Mouse (Mus musculus) liver, adult 2 months (tissue): ENCODE measurements around the gene Efna4. TPM values are rescaled to one million over a fixed set of nuclear protein-coding genes. Genes with fewer than 3 reads are reported as not detected.

ENCODE experiments used
- DNase-seq: peaks from one replicate; pipeline ENCODE4 v3.0.0-alpha.2; 2011; ENCODE audit warnings: low read depth, low spot score; ENCODE audit errors: extremely low read depth
- H3K27ac ChIP-seq: fragments of 200-500 bp; replicated peaks from 2 replicates; pipeline ENCODE4 v1.5.1; 2012; ENCODE audit warnings: low read depth, mild to moderate bottlenecking, control low read depth, inconsistent platforms, low read length; ENCODE audit not compliant: insufficient read depth
- H3K27me3 ChIP-seq: fragments of 200-500 bp; 2 replicates; pipeline ENCODE4 v1.6.1; 2012; ENCODE audit warnings: mild to moderate bottlenecking, moderate library complexity, low read length, inconsistent platforms; ENCODE audit not compliant: control insufficient read depth, insufficient read depth
- H3K36me3 ChIP-seq: fragments of 200-500 bp; 2 replicates; pipeline ENCODE4 v1.6.1; 2012; ENCODE audit warnings: low read length, inconsistent platforms; ENCODE audit not compliant: control insufficient read depth, insufficient read depth
- H3K4me1 ChIP-seq: fragments of 200-500 bp; 2 replicates; pipeline ENCODE4 v1.6.1; 2011; ENCODE audit warnings: low read length; ENCODE audit not compliant: control insufficient read depth, insufficient read depth
- H3K4me3 ChIP-seq: fragments of 200-500 bp; 2 replicates; pipeline ENCODE4 v1.5.1; 2011; ENCODE audit warnings: low read depth, mild to moderate bottlenecking, control low read depth, low read length, moderate library complexity; ENCODE audit not compliant: insufficient read depth
- H3K79me2 ChIP-seq: fragments of 200-500 bp; 2 replicates; pipeline ENCODE4 v1.6.1; 2012; ENCODE audit warnings: inconsistent platforms, mild to moderate bottlenecking, low read length, moderate library complexity; ENCODE audit not compliant: control insufficient read depth, insufficient read depth
- H3K9ac ChIP-seq: fragments of 200-500 bp; 2 replicates; pipeline ENCODE4 v1.6.1; 2012; ENCODE audit warnings: low read depth, mild to moderate bottlenecking, control low read depth, inconsistent platforms, low read length
- CTCF ChIP-seq: fragments of 200-500 bp; IDR thresholded peaks from 2 replicates; pipeline ENCODE4 v1.5.1; 2011; ENCODE audit warnings: low read depth, low read length, control low read depth
- POLR2A ChIP-seq: fragments of 200-500 bp; IDR thresholded peaks from 2 replicates; pipeline ENCODE4 v1.6.1; 2011; ENCODE audit warnings: low read length, control low read depth; ENCODE audit not compliant: insufficient read depth; ENCODE audit errors: extremely low read depth
- WGBS: fragments of 180-500 bp; shearing (Covaris S2); methylation state at CpG from one replicate; pipeline ENCODE4 v1.1.7; 2018; 5-methylcytosine and 5-hydroxymethylcytosine counted together
- polyA plus RNA-seq: library from polyadenylated mRNA; depleted of rRNA; stranded (reverse); fragments of >200 nt; gene quantifications from 2 replicates; pipeline ENCODE4 v1.2.3, GENCODE M21; 2012
- total RNA-seq: library from RNA; depleted of rRNA; stranded (reverse); fragments of >200 nt; gene quantifications from 2 replicates; pipeline ENCODE4 v1.2.3, GENCODE M21; 2014

The Efna4 gene
- total and polyA plus RNA-seq, 2 experiments, result 0.06 TPM; not detected in 1

DNA sequence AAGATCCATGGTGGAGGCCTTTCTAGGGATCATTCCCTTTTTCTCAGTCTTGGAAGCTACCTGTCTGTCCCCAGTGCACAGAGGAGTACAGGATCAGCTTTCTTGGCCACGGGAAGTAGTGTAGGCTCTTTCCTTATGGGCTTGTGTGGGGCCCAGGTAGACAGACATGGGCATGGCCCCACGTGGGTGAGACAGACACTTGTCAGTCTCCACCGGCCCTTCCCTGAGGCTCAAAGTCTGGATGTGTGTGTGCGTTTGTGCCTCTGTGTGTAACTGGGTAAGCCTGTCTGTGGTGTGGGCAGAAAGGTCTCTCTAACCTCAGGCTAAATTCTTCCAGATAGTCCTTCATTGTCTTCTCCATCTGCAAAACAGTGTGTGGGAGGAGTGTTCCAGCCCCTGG lies 32.7 kb downstream of the Efna4 start:
- DNase-seq, result no peak
- Histone ChIP-seq H3K9ac (peak overlapping the region; percentile 68), H3K36me3 (no peaks in the 10 kb centered on the region), H3K4me3 (no peak overlapping the region), H3K27ac (peak overlapping the region; percentile 97), H3K79me2 (no peaks in the 10 kb centered on the region; the same call in 1 of the 2 replicates), H3K27me3 (no peaks in the 10 kb centered on the region), H3K4me1 (peaks cover 30% of the 10 kb centered on the region)
- TF ChIP-seq POLR2A, result no peak
- 22% methylated on average over 4 of the region's 4 CpGs for WGBS

DNA sequence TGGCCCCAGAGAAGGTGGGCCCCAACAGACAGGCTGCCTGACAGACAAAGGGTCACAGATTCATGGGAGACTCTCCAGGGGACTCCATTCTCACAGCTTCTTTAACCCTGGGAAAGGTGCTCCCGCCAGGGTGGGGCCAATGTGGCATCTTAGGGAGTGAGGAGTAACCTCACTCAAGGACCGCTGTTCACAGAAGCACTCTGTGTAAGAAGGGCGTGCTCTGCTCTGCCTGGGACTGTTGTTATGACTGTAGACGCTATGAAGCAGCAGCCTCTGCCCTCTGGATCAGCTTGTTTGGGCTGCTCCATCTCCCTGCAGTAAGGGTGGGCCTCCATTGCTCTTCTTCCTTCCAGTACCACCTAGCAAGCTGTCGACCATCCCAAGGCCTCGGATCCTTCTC lies 33.4 kb downstream of the Efna4 start:
- 72% methylated on average over 6 of the region's 6 CpGs for WGBS
- H3K4me3 ChIP-seq, result no peak overlapping the region
- TF ChIP-seq POLR2A, result no peak
- no peak for TF ChIP-seq CTCF
- H3K9ac ChIP-seq, result peak overlapping the region; percentile 68
- H3K79me2 ChIP-seq, result no peaks in the 10 kb centered on the region; the same call in 1 of the 2 replicates
- peak overlapping the region; percentile 97 for H3K27ac ChIP-seq
- H3K4me1 ChIP-seq, result peaks cover 30% of the 10 kb centered on the region
- DNase-seq, result no peak
- H3K27me3 ChIP-seq, result no peaks in the 10 kb centered on the region
- H3K36me3 ChIP-seq, result no peaks in the 10 kb centered on the region

DNA sequence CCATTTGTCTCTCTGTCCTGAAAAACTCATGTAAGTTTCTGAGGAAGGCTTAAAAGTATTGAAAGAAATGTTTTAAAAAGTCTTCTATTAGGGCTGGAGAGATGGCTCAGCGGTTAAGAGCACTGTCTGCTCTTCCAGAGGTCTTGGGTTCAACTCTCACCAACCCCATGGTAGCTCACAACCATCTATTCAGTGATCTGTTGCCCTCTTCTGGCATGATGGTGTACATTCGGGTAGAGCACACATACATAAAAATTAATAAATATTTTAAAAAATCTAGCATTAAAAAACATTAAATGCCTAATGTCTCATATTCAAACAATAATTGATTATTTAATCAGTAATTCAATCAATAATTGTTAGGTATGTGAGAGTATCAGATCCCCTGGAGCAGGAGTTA lies 37.3 kb downstream of the Efna4 start:
- H3K4me1 ChIP-seq, result peaks cover 24% of the 10 kb centered on the region
- H3K27me3 ChIP-seq, result no peaks in the 10 kb centered on the region
- H3K36me3 ChIP-seq, result no peaks in the 10 kb centered on the region
- TF ChIP-seq CTCF (0 out of 2 replicates have a peak, but pooled peaks have one; percentile 0), POLR2A (no peak)
- 57% methylated on average over 2 of the region's 2 CpGs for WGBS
- H3K4me3 ChIP-seq, result no peak overlapping the region
- no peak for DNase-seq
- H3K27ac ChIP-seq, result peak overlapping the region; percentile 78
- H3K9ac ChIP-seq, result no peak overlapping the region
- no peaks in the 10 kb centered on the region; the same call in 1 of the 2 replicates for H3K79me2 ChIP-seq

DNA sequence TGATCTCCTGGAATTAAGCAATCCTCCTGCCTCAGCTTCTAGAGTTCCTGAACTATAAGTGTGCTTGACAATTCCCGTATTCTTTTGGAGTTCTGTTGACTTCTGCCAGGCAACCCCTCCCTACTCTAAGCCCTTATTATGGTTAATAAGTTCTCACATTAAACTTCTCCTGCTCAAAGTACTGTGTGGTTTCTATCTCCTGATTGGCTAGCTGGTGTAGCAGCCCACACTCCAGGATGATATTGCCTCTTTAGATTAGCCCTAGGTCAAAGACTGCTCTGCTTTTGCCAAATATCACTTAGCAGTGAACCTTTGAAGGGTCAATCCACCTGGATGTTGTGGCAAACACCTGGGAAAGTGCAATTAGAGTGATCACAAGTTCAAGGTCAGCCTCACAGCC lies 37.8 kb downstream of the Efna4 start:
- Histone ChIP-seq H3K27ac (peak overlapping the region; percentile 78), H3K9ac (no peak overlapping the region), H3K4me1 (peaks cover 21% of the 10 kb centered on the region), H3K36me3 (no peaks in the 10 kb centered on the region), H3K27me3 (no peaks in the 10 kb centered on the region), H3K4me3 (peak overlapping the region; percentile 57; the same call in 1 of the 2 replicates), H3K79me2 (no peaks in the 10 kb centered on the region; the same call in 1 of the 2 replicates)
- WGBS, result 6% methylated on average over 1 of the region's 1 CpGs
- no peak for TF ChIP-seq CTCF
- no peak for TF ChIP-seq POLR2A
- peak; percentile 100 for DNase-seq

DNA sequence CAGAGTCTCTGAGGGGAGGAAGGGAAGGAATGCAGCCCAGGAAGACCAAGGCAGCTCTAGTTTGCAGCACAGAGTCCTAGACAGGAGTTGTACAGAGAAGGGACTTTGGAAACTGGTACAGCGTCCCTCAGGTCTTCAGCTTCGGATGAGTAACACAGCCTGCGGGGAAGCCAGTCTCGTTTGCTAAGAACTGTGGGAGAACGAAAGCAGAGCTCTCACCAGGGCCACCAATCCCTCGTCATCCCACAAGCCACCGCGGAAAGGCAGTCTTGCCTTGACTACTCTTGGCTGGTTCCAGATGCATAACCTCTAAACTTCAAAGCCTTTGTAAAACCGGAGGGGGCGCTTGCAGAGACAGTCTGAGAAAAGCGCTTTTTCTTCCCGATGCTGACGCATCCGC lies 38.3 kb downstream of the Efna4 start:
- Histone ChIP-seq H3K36me3 (no peaks in the 10 kb centered on the region), H3K4me1 (peaks cover 17% of the 10 kb centered on the region), H3K9ac (peak overlapping the region; percentile 66), H3K27me3 (no peaks in the 10 kb centered on the region), H3K79me2 (no peaks in the 10 kb centered on the region; the same call in 1 of the 2 replicates), H3K27ac (peak overlapping the region; percentile 78), H3K4me3 (peak overlapping the region; percentile 57)
- TF ChIP-seq CTCF, result peak; percentile 23; the same call in 1 of the 2 replicates
- TF ChIP-seq POLR2A, result no peak
- peak; percentile 66 for DNase-seq
- WGBS, result 5% methylated on average over 14 of the region's 14 CpGs

DNA sequence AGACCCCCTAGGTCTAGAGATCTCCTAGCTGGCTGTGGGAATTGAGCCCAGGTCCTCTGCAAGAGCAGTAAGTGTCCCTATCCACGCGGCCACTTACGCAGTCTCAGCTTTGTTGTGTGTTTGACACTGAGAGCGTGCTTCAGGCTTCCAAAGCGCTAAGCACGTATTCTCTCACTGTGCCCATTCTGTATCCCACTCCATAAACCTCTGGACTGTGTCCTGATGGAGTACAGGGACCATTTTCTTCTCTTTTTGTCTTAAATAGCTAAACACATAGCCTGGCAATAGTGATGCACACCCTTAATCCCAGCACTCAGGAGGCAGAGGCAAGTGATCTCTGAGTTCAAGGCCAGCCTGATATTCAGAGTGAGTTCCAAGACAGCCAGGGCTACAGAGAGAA lies 38.9 kb downstream of the Efna4 start:
- peak; percentile 51 for DNase-seq
- 61% methylated on average over 6 of the region's 6 CpGs for WGBS
- peak overlapping the region; percentile 45 for H3K9ac ChIP-seq

More for the DNA sequence above, 38.9 kb downstream of the Efna4 start:
- no peak for TF ChIP-seq POLR2A
- TF ChIP-seq CTCF, result no peak
- Histone ChIP-seq H3K27me3 (no peaks in the 10 kb centered on the region), H3K79me2 (no peaks in the 10 kb centered on the region; the same call in 1 of the 2 replicates), H3K4me1 (peaks cover 19% of the 10 kb centered on the region), H3K4me3 (no peak overlapping the region), H3K36me3 (no peaks in the 10 kb centered on the region), H3K27ac (peak overlapping the region; percentile 78)
